18 mouse cellular contexts compared by ENCODE assay signal in genomic region chr12:8571903-8572341, GRCm38 (mm10). TPM values are rescaled to one million over a fixed set of nuclear protein-coding genes. Genes with fewer than 3 reads are reported as not detected.
DNase-seq lines count a peak whose midpoint lies in the region; ATAC-seq and TF ChIP-seq lines count a peak whose summit lies in the region.
"Not testable (repeated sequence)": the region's sequence is repeated elsewhere in the genome, so short reads cannot be mapped to it uniquely, and the experiment has no call there.
"Had no signal": no experiment of that assay in that cellular context is flagged by ENCODE, and none has a peak within 500 bp of the region (broad histone marks: within the 10 kb centered on the region; RNA-seq: fewer than 3 reads in every experiment).

No protein-coding gene starts in this region.

- not testable (repeated sequence) for H3K9ac ChIP-seq in MEL (ENCODE audit: control insufficient read depth, low read depth, low read length, poor library complexity, severe bottlenecking); heart, embryonic 12.5 days; intestine, embryonic 16.5 days (ENCODE audit: low read depth, low read length); kidney, embryonic 15.5 days; liver, embryonic 12.5 days; lung, embryonic 15.5 days; stomach, embryonic 15.5 days

- not testable (repeated sequence) for TF ChIP-seq RAD21 in MEL (IDR thresholded peaks at IDR 0.05; ENCODE audit: low read depth, low read length)

- DNase-seq in MEL (ENCODE audit: low read depth, low spot score): peak; percentile 12
- not testable (repeated sequence) for DNase-seq in limb, embryonic 10.5 days (ENCODE audit: low spot score)

- peak overlapping the region; percentile 40 for H3K4me2 ChIP-seq in heart, embryonic 12.5 days
- H3K4me2 ChIP-seq in intestine, embryonic 16.5 days (ENCODE audit: low read depth, low read length): peak overlapping the region; percentile 33
- H3K4me2 ChIP-seq in kidney, embryonic 15.5 days: peak overlapping the region; percentile 58
- peak overlapping the region; percentile 24 for H3K4me2 ChIP-seq in liver, embryonic 12.5 days
- H3K4me2 ChIP-seq in lung, embryonic 15.5 days: peak overlapping the region; percentile 46
- H3K4me2 ChIP-seq in stomach, embryonic 15.5 days: peak overlapping the region; percentile 49

- H3K4me3 ChIP-seq in MEL (ENCODE audit: control insufficient read depth in 1 of 2, insufficient read depth in 1 of 2, low read depth in 2 of 2, low read length in 2 of 2); heart, embryonic 12.5 days; intestine, embryonic 16.5 days (ENCODE audit: low read length); liver, embryonic 12.5 days: not testable (repeated sequence)
- peak overlapping the region; percentile 36 for H3K4me3 ChIP-seq in kidney, embryonic 15.5 days (replicated peaks)
- H3K4me3 ChIP-seq in limb, embryonic 10.5 days: 0 out of 2 replicates have a peak overlapping the region, but pooled peaks have one; percentile 10
- H3K4me3 ChIP-seq in lung, embryonic 15.5 days: 0 out of 2 replicates have a peak overlapping the region, but pooled peaks have one; percentile 8
- H3K4me3 ChIP-seq in stomach, embryonic 15.5 days (replicated peaks): peak overlapping the region; percentile 19

- WGBS in heart, embryonic 12.5 days: 32% methylated on average over 12 of the region's 12 CpGs
- WGBS in intestine, embryonic 16.5 days: 28% methylated on average over 12 of the region's 12 CpGs
- 20% methylated on average over 12 of the region's 12 CpGs for WGBS in kidney, embryonic 15.5 days
- WGBS in limb, embryonic 10.5 days: 39% methylated on average over 12 of the region's 12 CpGs
- 26% methylated on average over 12 of the region's 12 CpGs for WGBS in liver, embryonic 12.5 days (ENCODE audit: insufficient replicate concordance)
- WGBS in lung, embryonic 15.5 days: 23% methylated on average over 12 of the region's 12 CpGs
- 26% methylated on average over 12 of the region's 12 CpGs for WGBS in stomach, embryonic 15.5 days

- not testable (repeated sequence) for H3K9me3 ChIP-seq in MEL (replicated peaks; ENCODE audit: insufficient read depth, low read length); heart, embryonic 12.5 days (replicated peaks); intestine, embryonic 16.5 days (ENCODE audit: control insufficient read depth, low read length); kidney, embryonic 15.5 days (replicated peaks); limb, embryonic 10.5 days (replicated peaks); liver, embryonic 12.5 days (replicated peaks); lung, embryonic 15.5 days; stomach, embryonic 15.5 days

- not testable (repeated sequence) for TF ChIP-seq CTCF in MEL (IDR thresholded peaks at IDR 0.05 in 2 of 3, conservative IDR thresholded peaks at IDR 0.05 in 1 of 3; ENCODE audit: control insufficient read depth in 1 of 3, insufficient read depth in 1 of 3, low read depth in 2 of 3, low read length in 3 of 3, poor library complexity in 1 of 3, severe bottlenecking in 1 of 3)

- H3K36me3 ChIP-seq in MEL (ENCODE audit: control insufficient read depth in 1 of 2, insufficient read depth in 2 of 2, low read length in 2 of 2); heart, embryonic 12.5 days; intestine, embryonic 16.5 days (ENCODE audit: control insufficient read depth, insufficient read depth, low read length); kidney, embryonic 15.5 days; limb, embryonic 10.5 days; liver, embryonic 12.5 days; lung, embryonic 15.5 days; stomach, embryonic 15.5 days: not testable (repeated sequence)

- not testable (repeated sequence) for ATAC-seq in heart, embryonic 12.5 days (ENCODE audit: insufficient number of reproducible peaks, low FRiP score); liver, embryonic 12.5 days; lung, embryonic 15.5 days (ENCODE audit: borderline replicate concordance, extremely low read depth, low FRiP score, low TSS enrichment)
- ATAC-seq in intestine, embryonic 16.5 days: peak; percentile 50
- peak; percentile 74 for ATAC-seq in kidney, embryonic 15.5 days (replicated peaks; ENCODE audit: low FRiP score)
- ATAC-seq in stomach, embryonic 15.5 days (ENCODE audit: insufficient read depth, low FRiP score, low read depth): peak; percentile 43; the same call in 1 of the 2 replicates

- H3K4me1 ChIP-seq in MEL (ENCODE audit: control insufficient read depth in 1 of 2, insufficient read depth in 2 of 2, low read length in 2 of 2); heart, embryonic 12.5 days (replicated peaks); intestine, embryonic 16.5 days (ENCODE audit: control insufficient read depth, insufficient read depth, low read length); kidney, embryonic 15.5 days; limb, embryonic 10.5 days; liver, embryonic 12.5 days; lung, embryonic 15.5 days; stomach, embryonic 15.5 days: not testable (repeated sequence)

- not testable (repeated sequence) for H3K27me3 ChIP-seq in MEL (ENCODE audit: control insufficient read depth in 1 of 2, insufficient read depth in 2 of 2, low read length in 2 of 2); heart, embryonic 12.5 days (replicated peaks); intestine, embryonic 16.5 days (replicated peaks; ENCODE audit: control insufficient read depth, insufficient read depth, low read length); kidney, embryonic 15.5 days; limb, embryonic 10.5 days (ENCODE audit: low read depth, poor library complexity, severe bottlenecking); lung, embryonic 15.5 days; stomach, embryonic 15.5 days (replicated peaks)
- peaks cover 13% of the 10 kb centered on the region; the same call in 1 of the 2 replicates for H3K27me3 ChIP-seq in liver, embryonic 12.5 days (replicated peaks)

- not testable (repeated sequence) for H3K79me2 ChIP-seq in MEL (ENCODE audit: control insufficient read depth, insufficient read depth, low read length, poor library complexity)

- not testable (repeated sequence) for TF ChIP-seq EP300 in MEL (IDR thresholded peaks at IDR 0.05; ENCODE audit: low read depth in 1 of 2, low read length in 2 of 2)

- H3K27ac ChIP-seq in MEL (ENCODE audit: control insufficient read depth, low read depth, low read length); heart, embryonic 12.5 days (ENCODE audit: poor library complexity, severe bottlenecking); intestine, embryonic 16.5 days (ENCODE audit: low read length); limb, embryonic 10.5 days; lung, embryonic 15.5 days; stomach, embryonic 15.5 days: not testable (repeated sequence)
- H3K27ac ChIP-seq in kidney, embryonic 15.5 days: peak overlapping the region; percentile 73
- H3K27ac ChIP-seq in liver, embryonic 12.5 days: 0 out of 2 replicates have a peak overlapping the region, but pooled peaks have one; percentile 36

- TF ChIP-seq POLR2A in MEL (IDR thresholded peaks at IDR 0.05; ENCODE audit: control insufficient read depth in 1 of 2, insufficient read depth in 1 of 2, low read depth in 1 of 2, low read length in 2 of 2, poor library complexity in 1 of 2): not testable (repeated sequence)

TF ChIP-seq in MEL, 35 proteins besides CTCF, POLR2A, EP300 and RAD21:
- peak; percentile 27; the same call in 1 of the 2 replicates for TF ChIP-seq MAX (IDR thresholded peaks at IDR 0.05; ENCODE audit: low read length)
TF ChIP-seq in MEL: peak in this region for 1; not testable (repeated sequence) for 34.

RNA-seq across cellular contexts. Expression of gene Slc7a15, which starts 26.9 kb away (rescaled TPM):
- not detected in 2 replicates for total RNA-seq in MEL (2012; rRNA removed)
- not detected for polyA plus RNA-seq in MEL (2012; ENCODE audit: insufficient read depth in 1 of 2, insufficient read length in 2 of 2, low read depth in 1 of 2, low replicate concordance in 2 of 2, missing spikeins in 1 of 2)
- not detected in 2 replicates for polyA plus RNA-seq in heart, embryonic 12.5 days (2016; fragmentation: Nextera tagmentation; extraction: Ambion mirVana)
- 0.36 and 0.44 TPM in 2 replicates for polyA plus RNA-seq in intestine, embryonic 16.5 days (2015; fragmentation: Nextera tagmentation; extraction: Ambion mirVana)
- polyA plus RNA-seq in kidney, embryonic 15.5 days (2015; fragmentation: Nextera tagmentation; extraction: Ambion mirVana): not detected in 2 replicates
- not detected in 2 replicates for polyA plus RNA-seq in limb, embryonic 10.5 days (2016; fragmentation: Nextera tagmentation; extraction: Ambion mirVana)
- not detected in 2 replicates for polyA plus RNA-seq in liver, embryonic 12.5 days (2016; fragmentation: Nextera tagmentation; extraction: Ambion mirVana)
- not detected in 2 replicates for polyA plus RNA-seq in lung, embryonic 15.5 days (2015; fragmentation: Nextera tagmentation; extraction: Ambion mirVana)
- polyA plus RNA-seq in stomach, embryonic 15.5 days (2015; fragmentation: Nextera tagmentation; extraction: Ambion mirVana): 0.15 TPM in 1 of 2 replicates, not detected in the other
- total RNA-seq: adrenal gland, postnatal 14 days; gastrocnemius, postnatal 4 days; left cerebral cortex, adult 8-10 months; megakaryocyte, adult 5-6 weeks had no signal
- polyA plus RNA-seq: activated CD4-positive, CD25-positive, alpha-beta regulatory T cell, adult 4 months; forebrain, embryonic 16.5 days; heart, embryonic 10.5 days; hindbrain, embryonic 10.5 days; midbrain, embryonic 14.5 days; urinary bladder, adult 2 months had no signal
